Mouse (Mus musculus) liver, adult 2 months (tissue): Measurements from ENCODE around the gene Camkmt.

Experiments used
- CTCF ChIP-seq: fragments of 200-500 bp; IDR thresholded peaks from 2 replicates; pipeline ENCODE4 v1.5.1; 2011; ENCODE audit warnings: low read depth, low read length, control low read depth
- POLR2A ChIP-seq: fragments of 200-500 bp; IDR thresholded peaks from 2 replicates; pipeline ENCODE4 v1.6.1; 2011; ENCODE audit warnings: low read length, control low read depth; ENCODE audit not compliant: insufficient read depth; ENCODE audit errors: extremely low read depth

DNA sequence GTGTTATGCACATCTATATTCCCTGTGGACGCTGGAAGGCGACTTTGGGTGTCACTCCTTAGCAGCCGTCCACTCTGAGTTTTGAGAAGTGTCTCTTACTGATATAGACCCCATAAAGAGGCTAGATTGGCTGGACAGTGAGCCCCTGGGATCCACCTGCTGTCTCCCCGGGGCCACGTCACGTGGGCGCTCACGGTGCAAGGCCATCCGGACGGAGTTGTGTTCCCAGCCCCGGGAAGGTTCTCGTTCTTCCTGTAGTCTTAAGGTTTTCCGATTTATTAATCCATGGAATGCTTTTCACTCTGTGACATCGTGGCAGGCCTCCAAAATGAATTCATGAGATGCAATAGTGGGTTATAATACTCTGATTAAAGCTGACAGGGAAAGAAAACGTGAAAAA lies 108.4 kb downstream of the Camkmt start:
- no peak for TF ChIP-seq POLR2A
- no peak for TF ChIP-seq CTCF
